In genomic region chr2:101822785-101823184, GRCm38 (mm10) we compare ENCODE assay signal across 9 mouse cellular contexts.
A peak's percentile ranks its signal among the peaks of the same experiment; 100 is the strongest.
DNase-seq lines count a peak whose midpoint lies in the region; ATAC-seq and TF ChIP-seq lines count a peak whose summit lies in the region.
"Had no signal": no experiment of that assay in that cellular context is flagged by ENCODE, and none has a peak within 500 bp of the region (broad histone marks: within the 10 kb centered on the region; RNA-seq: fewer than 3 reads in every experiment).

No protein-coding gene starts in this region.

- no peaks in the 10 kb centered on the region for H3K27me3 ChIP-seq in liver, adult 2 months (ENCODE audit: control insufficient read depth, insufficient read depth, low read length)
- H3K27me3 ChIP-seq in liver, postnatal 0 days (ENCODE audit: insufficient read depth, low read length): no peaks in the 10 kb centered on the region
- H3K27me3 ChIP-seq in heart, embryonic 15.5 days: no peaks in the 10 kb centered on the region
- H3K27me3 ChIP-seq in forebrain, embryonic 12.5 days: no peaks in the 10 kb centered on the region

- intact Hi-C loops in left cerebral cortex, postnatal 25 days (cut with DNase I): no loop called here

- H3K79me2 ChIP-seq in liver, adult 2 months (ENCODE audit: control insufficient read depth, insufficient read depth, low read length): no peaks in the 10 kb centered on the region

- peak overlapping the region; percentile 11; the same call in 1 of the 2 replicates for H3K27ac ChIP-seq in liver, adult 2 months (replicated peaks; ENCODE audit: insufficient read depth, low read depth, low read length)
- no peak overlapping the region; the same call in 1 of the 2 replicates for H3K27ac ChIP-seq in liver, postnatal 0 days (ENCODE audit: low read depth)
- peak overlapping the region; percentile 46; the same call in 1 of the 2 replicates for H3K27ac ChIP-seq in heart, embryonic 15.5 days
- H3K27ac ChIP-seq in forebrain, embryonic 12.5 days: no peak overlapping the region
- H3K27ac ChIP-seq: macrophage had no signal

- H3K4me1 ChIP-seq in liver, adult 2 months (ENCODE audit: control insufficient read depth, insufficient read depth, low read length): peaks cover 9% of the 10 kb centered on the region
- peaks cover 32% of the 10 kb centered on the region for H3K4me1 ChIP-seq in liver, postnatal 0 days (ENCODE audit: insufficient read depth)
- H3K4me1 ChIP-seq in heart, embryonic 15.5 days (replicated peaks): peaks cover 19% of the 10 kb centered on the region
- H3K4me1 ChIP-seq in forebrain, embryonic 12.5 days: no peaks in the 10 kb centered on the region

- no peak for DNase-seq in liver, adult 2 months (ENCODE audit: extremely low read depth, low read depth, low spot score)
- DNase-seq in liver, postnatal 0 days: no peak
- DNase-seq in adrenal gland, postnatal 14 days: peak; percentile 52
- DNase-seq in kidney, postnatal 10 days: peak; percentile 56
- DNase-seq in right cerebral cortex, adult 2 months (ENCODE audit: low spot score in 2 of 2): no peak
- DNase-seq in left cerebral cortex, postnatal 25 days (ENCODE audit: low spot score in 2 of 2): no peak

- H3K9me3 ChIP-seq in liver, postnatal 0 days (ENCODE audit: low read length): no peaks in the 10 kb centered on the region
- no peaks in the 10 kb centered on the region for H3K9me3 ChIP-seq in heart, embryonic 15.5 days (replicated peaks)
- no peaks in the 10 kb centered on the region for H3K9me3 ChIP-seq in forebrain, embryonic 12.5 days

- no peak for TF ChIP-seq POLR2A in liver, adult 2 months (IDR thresholded peaks at IDR 0.05; ENCODE audit: extremely low read depth, insufficient read depth, low read length)

- no peak overlapping the region for H3K4me3 ChIP-seq in liver, adult 2 months (ENCODE audit: insufficient read depth, low read depth, low read length)
- H3K4me3 ChIP-seq in liver, postnatal 0 days (ENCODE audit: low read depth, low read length): no peak overlapping the region
- no peak overlapping the region for H3K4me3 ChIP-seq in heart, embryonic 15.5 days
- H3K4me3 ChIP-seq in forebrain, embryonic 12.5 days (replicated peaks): no peak overlapping the region

- H3K9ac ChIP-seq in liver, adult 2 months (ENCODE audit: low read depth, low read length): no peak overlapping the region
- H3K9ac ChIP-seq in liver, postnatal 0 days (replicated peaks): no peak overlapping the region
- H3K9ac ChIP-seq in heart, embryonic 15.5 days: no peak overlapping the region
- H3K9ac ChIP-seq in forebrain, embryonic 12.5 days: no peak overlapping the region

- no peak for TF ChIP-seq EP300 in liver, postnatal 0 days (IDR thresholded peaks at IDR 0.05; ENCODE audit: low read depth)

- H3K36me3 ChIP-seq in liver, adult 2 months (ENCODE audit: control insufficient read depth, insufficient read depth, low read length): no peaks in the 10 kb centered on the region
- H3K36me3 ChIP-seq in liver, postnatal 0 days (replicated peaks; ENCODE audit: insufficient read depth, low read length): no peaks in the 10 kb centered on the region
- H3K36me3 ChIP-seq in heart, embryonic 15.5 days: no peaks in the 10 kb centered on the region
- H3K36me3 ChIP-seq in forebrain, embryonic 12.5 days (replicated peaks): no peaks in the 10 kb centered on the region

- no peak for TF ChIP-seq CTCF in liver, adult 2 months (IDR thresholded peaks at IDR 0.05; ENCODE audit: low read depth, low read length)
- no peak for TF ChIP-seq CTCF in liver, postnatal 0 days (IDR thresholded peaks at IDR 0.05; ENCODE audit: low read depth)

- ATAC-seq in liver, postnatal 0 days: no peak
- ATAC-seq in heart, embryonic 15.5 days (replicated peaks; ENCODE audit: insufficient number of reproducible peaks, insufficient read depth, low FRiP score, low read depth): 0 out of 2 replicates have a peak, but pooled peaks have one; percentile 39
- ATAC-seq in forebrain, embryonic 12.5 days (ENCODE audit: low FRiP score): no peak

- H3K4me2 ChIP-seq in liver, postnatal 0 days (ENCODE audit: low read depth, low read length): no peak overlapping the region
- H3K4me2 ChIP-seq in heart, embryonic 15.5 days: no peak overlapping the region
- no peak overlapping the region for H3K4me2 ChIP-seq in forebrain, embryonic 12.5 days

- 61% methylated on average over 13 of the region's 13 CpGs for WGBS in liver, adult 2 months
- 22% methylated on average over 13 of the region's 13 CpGs for WGBS in liver, postnatal 0 days (ENCODE audit: insufficient replicate concordance)
- WGBS in heart, embryonic 15.5 days: 65% methylated on average over 13 of the region's 13 CpGs
- WGBS in forebrain, embryonic 12.5 days: 84% methylated on average over 13 of the region's 13 CpGs

Comparison
In these comparisons a context has a peak if more than half of its experiments do, and no peak if none do; other contexts are left out.
1. H3K27ac ChIP-seq: peak in liver, adult 2 months (single experiment) and heart, embryonic 15.5 days (single experiment); none in liver, postnatal 0 days (single experiment) and forebrain, embryonic 12.5 days (single experiment).
2. DNase-seq: peak in adrenal gland, postnatal 14 days (single experiment) and kidney, postnatal 10 days (single experiment); none in liver, adult 2 months (single experiment), liver, postnatal 0 days (single experiment), right cerebral cortex, adult 2 months (0 of 2) and left cerebral cortex, postnatal 25 days (0 of 2).